Mouse (Mus musculus) forebrain, embryonic 16.5 days (tissue): Measurements from ENCODE around the gene Arhgef19. TPM values are rescaled to one million over a fixed set of nuclear protein-coding genes. Genes with fewer than 3 reads are reported as not detected.

ENCODE experiments used
- ATAC-seq: fragments of 200-750 bp; cut with Nextera tagmentation; 2 replicates; pipeline ENCODE4 v1.8.0; 2017; ENCODE audit warnings: mild to moderate bottlenecking, moderate library complexity
- H3K27ac ChIP-seq: fragments of 300-500 bp; sonication (generic); 2 replicates; pipeline ENCODE4 v1.5.1; 2014; ENCODE audit warnings: low read length, control low read depth
- H3K27me3 ChIP-seq: fragments of 300-500 bp; sonication (generic); replicated peaks from 2 replicates; pipeline ENCODE4 v1.6.1; 2014; ENCODE audit warnings: low read length; ENCODE audit not compliant: control insufficient read depth, insufficient read depth
- H3K36me3 ChIP-seq: fragments of 300-500 bp; sonication (generic); 2 replicates; pipeline ENCODE4 v1.6.1; 2014; ENCODE audit not compliant: control insufficient read depth, insufficient read depth
- H3K4me1 ChIP-seq: fragments of 300-500 bp; sonication (generic); replicated peaks from 2 replicates; pipeline ENCODE4 v1.6.1; 2014; ENCODE audit warnings: low read length; ENCODE audit not compliant: control insufficient read depth, insufficient read depth
- H3K4me2 ChIP-seq: fragments of 300-500 bp; sonication (generic); 2 replicates; pipeline ENCODE4 v1.6.1; 2014; ENCODE audit warnings: mild to moderate bottlenecking, low read length, control low read depth
- H3K4me3 ChIP-seq: fragments of 300-500 bp; sonication (generic); replicated peaks from 2 replicates; pipeline ENCODE4 v1.5.1; 2014; ENCODE audit warnings: mild to moderate bottlenecking, low read length, control low read depth
- H3K9ac ChIP-seq: fragments of 300-500 bp; sonication (generic); replicated peaks from 2 replicates; pipeline ENCODE4 v1.6.1; 2014; ENCODE audit warnings: low read depth, low read length, control low read depth
- H3K9me3 ChIP-seq: fragments of 300-500 bp; sonication (generic); 2 replicates; pipeline ENCODE4 v1.6.1; 2016; ENCODE audit warnings: low read length; ENCODE audit not compliant: control insufficient read depth
- WGBS: fragments of 180-500 bp; shearing (Covaris S2); extraction: QIAGEN DNeasy Blood & Tissue Kit; methylation state at CpG from one replicate; pipeline ENCODE4 v1.1.7; 2014; 5-methylcytosine and 5-hydroxymethylcytosine counted together
- polyA plus RNA-seq: library from polyadenylated mRNA; unstranded; fragments of >200 nt; fragmentation: Nextera tagmentation; extraction: Ambion mirVana; gene quantifications from 2 replicates; pipeline ENCODE4 v1.2.1, GENCODE M21; 2015

Gene Arhgef19
- polyA plus RNA-seq, 1 experiment from 2014 or later: 0.71 TPM

GRCm38 (mm10) chr4:141279327-141279726 lies 40.0 kb downstream of the Arhgef19 start:
- Histone ChIP-seq H3K4me1 (peaks cover 5% of the 10 kb centered on the region), H3K9ac (no peak overlapping the region), H3K4me3 (no peak overlapping the region), H3K27ac (no peak overlapping the region), H3K4me2 (no peak overlapping the region), H3K9me3 (no peaks in the 10 kb centered on the region), H3K36me3 (no peaks in the 10 kb centered on the region), H3K27me3 (no peaks in the 10 kb centered on the region)
- ATAC-seq: no peak
- 49% methylated on average over 15 of the region's 15 CpGs for WGBS

- H3K4me1 ChIP-seq: peaks cover 1% of the 10 kb centered on the region; the same call in 1 of the 2 replicates
- H3K4me2 ChIP-seq: no peak overlapping the region
- no peaks in the 10 kb centered on the region for H3K9me3 ChIP-seq
- no peak overlapping the region for H3K9ac ChIP-seq
- 97% methylated on average over 6 of the region's 6 CpGs for WGBS
- H3K36me3 ChIP-seq: no peaks in the 10 kb centered on the region
- no peak for ATAC-seq
- no peak overlapping the region for H3K4me3 ChIP-seq
- no peak overlapping the region for H3K27ac ChIP-seq
- H3K27me3 ChIP-seq: no peaks in the 10 kb centered on the region
Measured at GRCm38 (mm10) chr4:141279783-141280182, 40.5 kb downstream of the Arhgef19 start.

GRCm38 (mm10) chr4:141280471-141280870 lies 41.2 kb downstream of the Arhgef19 start:
- Histone ChIP-seq H3K4me1 (no peaks in the 10 kb centered on the region), H3K9me3 (no peaks in the 10 kb centered on the region), H3K27me3 (peaks cover 3% of the 10 kb centered on the region; the same call in 1 of the 2 replicates), H3K4me3 (no peak overlapping the region), H3K9ac (no peak overlapping the region), H3K36me3 (no peaks in the 10 kb centered on the region), H3K27ac (no peak overlapping the region), H3K4me2 (no peak overlapping the region)
- no peak for ATAC-seq
- 90% methylated on average over 1 of the region's 1 CpGs for WGBS

- 55% methylated on average over 6 of the region's 6 CpGs for WGBS
- Histone ChIP-seq H3K4me1 (no peaks in the 10 kb centered on the region), H3K4me3 (no peak overlapping the region), H3K36me3 (no peaks in the 10 kb centered on the region), H3K27ac (no peak overlapping the region), H3K4me2 (no peak overlapping the region), H3K9me3 (no peaks in the 10 kb centered on the region), H3K27me3 (peaks cover 4% of the 10 kb centered on the region; the same call in 1 of the 2 replicates), H3K9ac (no peak overlapping the region)
- ATAC-seq: no peak
Measured at GRCm38 (mm10) chr4:141281153-141281552, 41.9 kb downstream of the Arhgef19 start.

- no peak overlapping the region for H3K4me3 ChIP-seq
- H3K4me1 ChIP-seq: no peaks in the 10 kb centered on the region
- no peak overlapping the region for H3K9ac ChIP-seq
- no peak overlapping the region for H3K27ac ChIP-seq
- 79% methylated on average over 1 of the region's 1 CpGs for WGBS
- H3K9me3 ChIP-seq: no peaks in the 10 kb centered on the region
- ATAC-seq: no peak
- H3K4me2 ChIP-seq: no peak overlapping the region
- H3K27me3 ChIP-seq: peaks cover 6% of the 10 kb centered on the region
- no peaks in the 10 kb centered on the region for H3K36me3 ChIP-seq
Measured at GRCm38 (mm10) chr4:141281578-141281977, 42.3 kb downstream of the Arhgef19 start.

GRCm38 (mm10) chr4:141282087-141282486 lies 42.8 kb downstream of the Arhgef19 start:
- WGBS: 60% methylated on average over 3 of the region's 3 CpGs
- Histone ChIP-seq H3K27ac (no peak overlapping the region), H3K9me3 (no peaks in the 10 kb centered on the region), H3K4me3 (no peak overlapping the region), H3K36me3 (no peaks in the 10 kb centered on the region), H3K27me3 (peaks cover 10% of the 10 kb centered on the region), H3K9ac (no peak overlapping the region), H3K4me2 (no peak overlapping the region), H3K4me1 (no peaks in the 10 kb centered on the region)
- no peak for ATAC-seq

- Histone ChIP-seq H3K9ac (no peak overlapping the region), H3K27me3 (peaks cover 14% of the 10 kb centered on the region), H3K4me3 (no peak overlapping the region), H3K4me2 (no peak overlapping the region), H3K36me3 (no peaks in the 10 kb centered on the region), H3K9me3 (no peaks in the 10 kb centered on the region), H3K4me1 (no peaks in the 10 kb centered on the region), H3K27ac (no peak overlapping the region)
- ATAC-seq: no peak
- 56% methylated on average over 5 of the region's 5 CpGs for WGBS
Measured at GRCm38 (mm10) chr4:141282623-141283022, 43.3 kb downstream of the Arhgef19 start.

- 64% methylated on average over 12 of the region's 12 CpGs for WGBS
- H3K4me1 ChIP-seq: no peaks in the 10 kb centered on the region
- no peaks in the 10 kb centered on the region for H3K36me3 ChIP-seq
- no peak overlapping the region for H3K4me2 ChIP-seq
- no peak overlapping the region for H3K9ac ChIP-seq
- H3K27ac ChIP-seq: no peak overlapping the region
- no peak for ATAC-seq
- H3K27me3 ChIP-seq: peaks cover 16% of the 10 kb centered on the region
- no peak overlapping the region for H3K4me3 ChIP-seq
- H3K9me3 ChIP-seq: no peaks in the 10 kb centered on the region
Measured at GRCm38 (mm10) chr4:141283176-141283878, 44.0 kb downstream of the Arhgef19 start.

- Histone ChIP-seq H3K4me1 (no peaks in the 10 kb centered on the region), H3K4me2 (no peak overlapping the region), H3K9me3 (no peaks in the 10 kb centered on the region), H3K4me3 (no peak overlapping the region), H3K27me3 (peaks cover 16% of the 10 kb centered on the region), H3K9ac (no peak overlapping the region), H3K27ac (no peak overlapping the region), H3K36me3 (no peaks in the 10 kb centered on the region)
- ATAC-seq: no peak
- 24% methylated on average over 8 of the region's 8 CpGs for WGBS
Measured at GRCm38 (mm10) chr4:141283879-141284411, 44.6 kb downstream of the Arhgef19 start.
